Mouse (Mus musculus) MEL (cell line): ENCODE measurements around the gene Rpl36al.

Experiments
- CHD1 ChIP-seq: IDR thresholded peaks from 2 replicates; pipeline ENCODE4 v1.6.1; 2012; ENCODE audit warnings: low read depth, mild to moderate bottlenecking, inconsistent platforms, low read length, improper control_type of control experiment
- CHD2 ChIP-seq: IDR thresholded peaks from 2 replicates; pipeline ENCODE4 v1.6.1; 2011; ENCODE audit warnings: low read length, improper control_type of control experiment
- CTCF ChIP-seq, 3 experiments: IDR thresholded peaks in 2 of 3; conservative IDR thresholded peaks in 1 of 3; 2 replicates each; pipeline ENCODE4 v1.5.1; 2011 to 2012; ENCODE audit warnings: low read length in 3 of 3, low read depth in 2 of 3, mild to moderate bottlenecking in 2 of 3, improper control_type of control experiment in 1 of 3, inconsistent platforms in 1 of 3, mixed read lengths in 1 of 3, moderate library complexity in 1 of 3; ENCODE audit not compliant: control insufficient read depth in 1 of 3, insufficient read depth in 1 of 3, poor library complexity in 1 of 3, severe bottlenecking in 1 of 3
- EP300 ChIP-seq, 2 experiments: IDR thresholded peaks; 2 replicates each; pipeline ENCODE4 v1.6.1; 2011; ENCODE audit warnings: improper control_type of control experiment in 2 of 2, low read length in 2 of 2, low read depth in 1 of 2, mild to moderate bottlenecking in 1 of 2
- MEF2A ChIP-seq: IDR thresholded peaks from 2 replicates; pipeline ENCODE4 v1.6.1; 2014; ENCODE audit warnings: low read depth, mild to moderate bottlenecking, inconsistent platforms, low read length, improper control_type of control experiment; ENCODE audit not compliant: poor library complexity, insufficient replicate concordance, severe bottlenecking; ENCODE audit errors: extremely low read depth
- MXI1 ChIP-seq: IDR thresholded peaks from 2 replicates; pipeline ENCODE4 v1.6.1; 2011; ENCODE audit warnings: mild to moderate bottlenecking, low read depth, low read length, improper control_type of control experiment
- MYB ChIP-seq: IDR thresholded peaks from 2 replicates; pipeline ENCODE4 v1.6.1; 2011; ENCODE audit warnings: mild to moderate bottlenecking, low read depth, low read length, improper control_type of control experiment
- POLR2A ChIP-seq, 2 experiments: IDR thresholded peaks; 2 replicates each; pipeline ENCODE4 v1.6.1; 2011 to 2012; ENCODE audit warnings: low read length in 2 of 2, mild to moderate bottlenecking in 2 of 2, control low read depth in 1 of 2, improper control_type of control experiment in 1 of 2, low read depth in 1 of 2, moderate library complexity in 1 of 2; ENCODE audit not compliant: control insufficient read depth in 1 of 2, insufficient read depth in 1 of 2, poor library complexity in 1 of 2
- POLR2AphosphoS5 ChIP-seq: IDR thresholded peaks from 2 replicates; pipeline ENCODE4 v1.6.1; 2012; ENCODE audit warnings: low read depth, borderline replicate concordance, mild to moderate bottlenecking, inconsistent platforms, low read length, moderate library complexity, mixed read lengths
- SMC3 ChIP-seq: IDR thresholded peaks from 2 replicates; pipeline ENCODE4 v1.6.1; 2011; ENCODE audit warnings: low read depth, low read length, improper control_type of control experiment
- UBTF ChIP-seq: IDR thresholded peaks from 2 replicates; pipeline ENCODE4 v1.6.1; 2012; ENCODE audit warnings: low read depth, mild to moderate bottlenecking, inconsistent platforms, low read length, improper control_type of control experiment, moderate library complexity, borderline replicate concordance; ENCODE audit not compliant: insufficient read depth
- USF1 ChIP-seq: IDR thresholded peaks from 2 replicates; pipeline ENCODE4 v1.6.1; 2014; ENCODE audit warnings: low read depth, mild to moderate bottlenecking, inconsistent platforms, low read length, improper control_type of control experiment, moderate library complexity
- ZNF384 ChIP-seq: IDR thresholded peaks from 2 replicates; pipeline ENCODE4 v1.6.1; 2012; ENCODE audit warnings: low read depth, mild to moderate bottlenecking, inconsistent platforms, low read length, improper control_type of control experiment

DNA sequence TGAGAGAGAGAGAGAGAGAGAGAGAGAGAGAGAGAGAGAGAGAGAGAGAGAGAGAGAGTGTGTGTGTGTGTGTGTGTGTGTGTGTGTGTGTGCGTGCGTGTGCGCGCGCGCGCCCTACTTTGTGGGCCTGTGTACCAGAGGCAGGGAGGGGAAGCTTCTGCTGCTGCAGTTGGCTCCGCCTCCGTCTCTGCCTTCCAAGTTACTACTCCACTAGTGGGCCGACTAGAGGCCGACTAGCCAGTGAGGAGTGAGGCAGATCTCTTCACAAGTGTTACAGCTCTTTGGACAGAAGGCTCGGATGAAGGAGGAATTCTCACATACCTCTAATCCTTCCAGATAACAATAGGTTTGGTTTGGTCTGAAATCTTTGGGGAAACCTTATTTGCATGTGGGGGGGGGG lies 4.5 kb downstream of the Rpl36al start:
- TF ChIP-seq UBTF, result no peak
- no peak for TF ChIP-seq MEF2A
- no peak for TF ChIP-seq USF1
- TF ChIP-seq POLR2A (IDR thresholded peaks at IDR 0.05; ENCODE audit: control insufficient read depth in 1 of 2, insufficient read depth in 1 of 2, low read depth in 1 of 2, low read length in 2 of 2, poor library complexity in 1 of 2), result no peak
- no peak for TF ChIP-seq POLR2AphosphoS5
- no peak for TF ChIP-seq MXI1
- TF ChIP-seq MYB, result no peak
- no peak for TF ChIP-seq CHD2
- TF ChIP-seq ZNF384, result no peak
- no peak for TF ChIP-seq CHD1
- TF ChIP-seq EP300 (IDR thresholded peaks at IDR 0.05; ENCODE audit: low read depth in 1 of 2, low read length in 2 of 2), result no peak
- TF ChIP-seq SMC3, result no peak
- no peak for TF ChIP-seq CTCF (IDR thresholded peaks at IDR 0.05 in 2 of 3, conservative IDR thresholded peaks at IDR 0.05 in 1 of 3; ENCODE audit: control insufficient read depth in 1 of 3, insufficient read depth in 1 of 3, low read depth in 2 of 3, low read length in 3 of 3, poor library complexity in 1 of 3, severe bottlenecking in 1 of 3)
